Mouse (Mus musculus) embryonic fibroblast, embryonic 13.5 days (primary cell): ENCODE measurements at regions not wholly inside any gene's neighbourhood (a gene's known extent, or its start where the extent isn't known, plus 50 kb on each side); places are given as distances from the start of the nearest gene placed in this dataset.

Experiments used
- CTCF ChIP-seq: IDR thresholded peaks from 2 replicates; pipeline ENCODE4 v1.5.1; 2011; ENCODE audit warnings: mild to moderate bottlenecking, control low read depth, low read length, moderate library complexity, borderline replicate concordance; ENCODE audit not compliant: insufficient read depth
- POLR2A ChIP-seq: IDR thresholded peaks from 2 replicates; pipeline ENCODE4 v1.6.1; 2011; ENCODE audit warnings: low read depth, mild to moderate bottlenecking, control low read depth, low read length, moderate library complexity

DNA sequence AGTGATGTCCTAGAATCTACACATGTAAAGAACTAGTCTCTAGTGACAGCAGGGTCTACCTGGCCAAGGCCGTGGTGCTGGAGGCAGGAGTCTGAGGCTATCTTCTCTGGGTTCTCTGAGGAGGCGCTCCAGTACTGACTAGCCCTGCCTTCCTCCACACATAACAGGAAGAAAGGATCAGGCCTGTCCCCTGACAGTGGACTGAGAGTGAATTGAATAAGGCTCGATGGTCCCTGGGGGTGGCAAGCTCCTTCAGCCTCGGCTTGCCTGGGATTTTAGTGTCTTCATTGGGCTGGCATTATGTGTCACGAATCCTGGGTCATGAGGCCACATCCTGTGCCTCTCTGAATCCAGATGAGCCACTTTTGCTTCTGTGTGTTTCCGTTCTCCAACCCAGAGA, 50.9 kb upstream of the Dlk1 start:
- TF ChIP-seq CTCF (no peak), POLR2A (no peak)
